Mouse (Mus musculus) retina, postnatal 7 days (tissue): ENCODE measurements at regions not wholly inside any gene's neighbourhood (a gene's known extent, or its start where the extent isn't known, plus 50 kb on each side); places are given as distances from the start of the nearest gene placed in this dataset.
"Not testable (repeated sequence)": the region's sequence is repeated elsewhere in the genome, so short reads cannot be mapped to it uniquely, and the experiment has no call there.

ENCODE experiments used
- DNase-seq: peaks from one replicate; pipeline ENCODE4 v3.0.0-alpha.2; 2012; ENCODE audit warnings: low read depth, low spot score

DNA sequence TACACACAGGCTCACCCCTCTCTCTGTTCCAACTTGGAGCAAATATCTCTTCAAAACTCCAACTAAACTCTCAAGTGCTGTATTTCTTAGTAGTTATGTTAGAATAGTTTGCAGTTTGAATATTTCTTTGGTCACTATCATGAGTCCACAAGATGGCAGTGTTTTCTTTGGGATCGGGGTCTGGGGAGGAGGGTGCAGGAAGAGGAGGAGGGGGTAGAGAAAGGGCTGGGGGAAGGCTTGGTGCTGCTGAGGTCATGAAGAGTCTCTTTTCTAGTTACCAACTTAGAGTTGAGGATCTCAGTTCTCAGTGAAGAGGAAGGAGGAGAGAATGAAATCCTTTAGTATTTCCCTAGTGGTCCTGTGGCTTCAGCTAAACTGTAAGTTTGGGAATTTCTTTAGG is 188.1 kb upstream of the Olfr1507 start:
- DNase-seq, result not testable (repeated sequence)

DNA sequence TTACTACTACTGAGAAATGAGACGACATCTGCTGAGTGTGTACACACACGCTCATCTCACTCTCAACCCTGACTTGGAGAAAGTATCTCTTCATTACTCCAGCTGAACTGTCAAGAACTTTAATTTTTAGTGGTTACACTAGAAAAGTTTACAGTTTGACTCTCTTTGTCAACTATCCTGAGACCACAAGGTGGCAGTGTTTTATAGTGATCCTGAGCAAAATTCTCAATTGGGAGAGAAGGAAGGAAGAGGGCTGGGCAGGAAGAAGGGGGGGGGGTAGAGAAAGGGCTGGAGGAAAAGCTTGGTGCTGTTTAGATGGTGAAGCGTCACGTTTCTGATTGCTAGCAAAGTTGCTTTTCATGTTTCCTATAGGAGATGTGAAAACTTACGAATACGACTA is 158.8 kb upstream of the Olfr1507 start:
- DNase-seq, result no peak

- DNase-seq, result no peak
Observed at GRCm38 (mm10) chr14:52638179-52638578, 142.6 kb upstream of the Olfr1507 start.

- DNase-seq, result no peak
Observed at GRCm38 (mm10) chr14:52622184-52622583, 126.6 kb upstream of the Olfr1507 start.

DNA sequence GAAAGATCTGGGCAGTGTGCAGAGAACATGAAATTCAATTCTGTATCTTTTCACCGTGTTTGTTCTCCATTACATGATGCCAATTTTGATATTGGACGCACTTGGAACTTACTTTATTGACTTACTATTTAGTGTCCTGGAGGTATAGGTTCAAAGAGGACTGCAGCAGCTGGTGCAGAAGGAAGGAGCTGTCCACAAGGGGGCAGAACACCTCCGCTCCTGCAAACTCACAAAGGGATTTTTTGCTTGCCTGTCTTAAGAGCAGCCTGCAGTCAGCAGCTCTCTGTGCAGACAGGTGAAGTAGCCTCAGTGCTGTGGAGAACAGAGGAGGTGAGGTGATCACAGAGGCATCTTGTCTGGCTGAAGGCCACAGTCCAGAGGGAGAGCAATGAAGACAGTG is 84.8 kb upstream of the Olfr1507 start:
- DNase-seq, result no peak

- DNase-seq, result no peak
Observed at GRCm38 (mm10) chr14:52566920-52567319, 71.4 kb upstream of the Olfr1507 start.

DNA sequence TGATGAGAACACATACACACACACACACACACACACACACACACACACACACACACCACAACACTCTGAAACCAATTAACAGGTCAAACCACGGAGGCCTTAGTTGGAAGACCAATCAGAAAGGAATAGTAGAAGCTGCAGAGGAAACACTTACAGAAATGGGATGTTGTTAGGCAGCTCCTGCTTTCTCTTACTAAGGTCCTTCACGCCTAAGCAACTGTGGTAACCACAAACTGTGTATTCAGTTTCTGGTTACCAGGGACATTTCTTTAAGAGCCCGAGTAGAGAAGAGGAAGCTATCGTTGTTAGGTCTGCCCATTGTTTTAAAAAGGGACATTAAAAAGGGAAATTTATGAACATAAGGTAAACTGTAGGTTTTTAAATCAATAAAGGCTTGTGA is 70.1 kb upstream of the Olfr1507 start:
- no peak for DNase-seq

- DNase-seq, result not testable (repeated sequence)
Observed at GRCm38 (mm10) chr14:52556340-52556739, 60.8 kb upstream of the Olfr1507 start.

DNA sequence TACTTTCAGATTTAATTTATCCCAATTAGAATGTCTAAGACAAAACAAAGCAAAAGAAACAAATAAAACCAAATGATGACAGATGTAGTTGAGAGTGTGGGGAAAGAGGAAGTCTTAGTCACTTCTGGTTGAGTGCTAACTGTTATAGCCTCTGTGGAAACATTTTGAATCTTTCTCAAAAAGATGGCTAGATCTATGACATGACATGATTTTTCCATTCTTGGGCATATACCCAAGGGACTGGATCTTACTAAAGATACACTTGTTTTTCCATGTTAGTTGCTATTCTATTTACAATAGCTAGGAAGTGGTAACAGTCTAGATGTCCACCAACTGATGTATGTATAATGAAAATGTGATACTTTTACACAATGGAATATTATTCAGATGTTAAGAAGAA is 57.9 kb upstream of the Olfr1507 start:
- DNase-seq, result no peak

DNA sequence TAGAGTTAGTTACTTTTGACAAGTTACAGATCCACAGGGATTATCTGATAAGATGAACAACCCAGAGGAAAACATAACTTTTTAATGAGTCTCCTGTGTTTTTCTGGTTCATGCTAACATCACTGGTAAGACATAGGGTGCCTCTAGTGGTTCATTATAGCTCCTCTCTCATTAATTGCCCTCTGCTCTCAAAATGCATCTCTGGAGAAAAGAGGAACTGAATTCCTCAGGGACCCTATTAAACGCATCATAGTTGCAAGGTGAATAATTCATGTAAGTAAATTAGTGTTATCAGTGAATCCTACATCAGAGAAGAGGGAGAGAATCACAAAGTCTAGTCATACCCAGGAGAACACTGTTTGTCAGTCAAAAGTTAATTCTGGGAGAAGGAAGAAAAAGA is 52.4 kb upstream of the Olfr1507 start:
- no peak for DNase-seq
